Mouse (Mus musculus) common myeloid progenitor, adult 5-6 weeks (primary cell): Measurements from ENCODE around the gene Phlda3. TPM values are rescaled to one million over a fixed set of nuclear protein-coding genes. Genes with fewer than 3 reads are reported as not detected.

ENCODE experiments used
- ATAC-seq: replicated peaks from 2 replicates; pipeline ENCODE4 v1.8.0; 2016; ENCODE audit warnings: low read depth, mild to moderate bottlenecking, moderate TSS enrichment, inconsistent platforms; ENCODE audit not compliant: poor library complexity, severe bottlenecking
- total RNA-seq: library from RNA; stranded (forward); fragments of 200-1000, 187-1606 nt; gene quantifications from 2 replicates; pipeline ENCODE4 v1.2.3, GENCODE M21; 2017

Phlda3 gene
- total RNA-seq, 1 experiment from 2014 or later: 1.6 TPM

- no peak for ATAC-seq
Observed at GRCm38 (mm10) chr1:135755913-135756312, 10.0 kb upstream of the Phlda3 start.

- ATAC-seq: no peak
Observed at GRCm38 (mm10) chr1:135757287-135757686, 8.6 kb upstream of the Phlda3 start.

GRCm38 (mm10) chr1:135759685-135760084 is 6.2 kb upstream of the Phlda3 start:
- no peak for ATAC-seq

GRCm38 (mm10) chr1:135760216-135760615 is 5.7 kb upstream of the Phlda3 start:
- ATAC-seq: 0 out of 2 replicates have a peak, but pooled peaks have one; percentile 25

GRCm38 (mm10) chr1:135761728-135762127 is 4.2 kb upstream of the Phlda3 start:
- ATAC-seq: no peak

- no peak for ATAC-seq
Observed at GRCm38 (mm10) chr1:135763503-135764205, 2.3 kb upstream of the Phlda3 start.

- ATAC-seq: no peak
Observed at GRCm38 (mm10) chr1:135764206-135764528, 1.8 kb upstream of the Phlda3 start.

GRCm38 (mm10) chr1:135766592-135767306 is 830 bp downstream of the Phlda3 start:
- no peak for ATAC-seq

- no peak for ATAC-seq
Observed at GRCm38 (mm10) chr1:135767324-135767890, 1.5 kb downstream of the Phlda3 start.

GRCm38 (mm10) chr1:135768400-135768799 is 2.5 kb downstream of the Phlda3 start:
- ATAC-seq: no peak

GRCm38 (mm10) chr1:135770237-135770636 is 4.3 kb downstream of the Phlda3 start:
- ATAC-seq: no peak

GRCm38 (mm10) chr1:135770896-135771572 is 5.1 kb downstream of the Phlda3 start:
- peak; percentile 22; the same call in 1 of the 2 replicates for ATAC-seq

GRCm38 (mm10) chr1:135771573-135771970 is 5.7 kb downstream of the Phlda3 start:
- no peak for ATAC-seq

GRCm38 (mm10) chr1:135776596-135776995 is 10.7 kb downstream of the Phlda3 start:
- 0 out of 2 replicates have a peak, but pooled peaks have one; percentile 13 for ATAC-seq

GRCm38 (mm10) chr1:135777046-135777445 is 11.1 kb downstream of the Phlda3 start:
- no peak for ATAC-seq

- peak; percentile 45 for ATAC-seq
Observed at GRCm38 (mm10) chr1:135778780-135779535, 13.0 kb downstream of the Phlda3 start, which contains the start of gene Tnni1. Gene Tnni1 (plus strand): TSS chr1:135779434.

GRCm38 (mm10) chr1:135780649-135781048 is 14.7 kb downstream of the Phlda3 start:
- no peak for ATAC-seq

- ATAC-seq: peak; percentile 79
Observed at GRCm38 (mm10) chr1:135781220-135781619, 15.3 kb downstream of the Phlda3 start.

- no peak for ATAC-seq
Observed at GRCm38 (mm10) chr1:135782816-135783215, 16.9 kb downstream of the Phlda3 start.

- ATAC-seq: peak; percentile 62
Observed at GRCm38 (mm10) chr1:135787799-135788198, 21.9 kb downstream of the Phlda3 start.
